Mouse (Mus musculus): ENCODE data around the gene Baiap2. TPM values are rescaled to one million over a fixed set of nuclear protein-coding genes. Genes with fewer than 3 reads are reported as not detected.
A peak's percentile ranks its signal among the peaks of the same experiment; 100 is the strongest.

Gene Baiap2
- polyA plus RNA-seq, 1 experiment from 2014 or later: 20.1 TPM

DNA sequence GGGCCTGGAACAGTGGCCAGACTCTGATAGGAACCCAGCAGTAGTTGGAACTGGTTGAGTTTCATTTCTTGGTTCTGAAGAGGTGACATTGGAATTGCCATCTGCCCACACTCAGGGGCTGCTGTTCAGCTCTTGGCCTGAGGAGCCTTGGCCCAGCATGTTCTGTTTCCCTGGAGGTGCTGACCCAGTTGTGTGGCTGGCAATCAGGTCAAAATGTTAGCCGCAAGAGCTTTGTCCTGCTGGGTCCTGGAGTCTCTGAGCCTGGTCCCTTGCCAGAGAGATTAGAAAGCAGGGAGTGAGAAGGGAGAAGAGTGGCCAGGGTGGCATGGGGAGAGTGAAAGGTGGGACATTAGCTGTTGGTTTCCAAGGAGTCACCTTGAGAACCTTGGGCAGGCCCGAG lies 6.2 kb downstream of the Baiap2 start:
- H3K27ac ChIP-seq (replicated peaks): no peak overlapping the region
- ATAC-seq (ENCODE audit: low FRiP score, low read depth): no peak
- WGBS: 69% methylated on average over 2 of the region's 2 CpGs

DNA sequence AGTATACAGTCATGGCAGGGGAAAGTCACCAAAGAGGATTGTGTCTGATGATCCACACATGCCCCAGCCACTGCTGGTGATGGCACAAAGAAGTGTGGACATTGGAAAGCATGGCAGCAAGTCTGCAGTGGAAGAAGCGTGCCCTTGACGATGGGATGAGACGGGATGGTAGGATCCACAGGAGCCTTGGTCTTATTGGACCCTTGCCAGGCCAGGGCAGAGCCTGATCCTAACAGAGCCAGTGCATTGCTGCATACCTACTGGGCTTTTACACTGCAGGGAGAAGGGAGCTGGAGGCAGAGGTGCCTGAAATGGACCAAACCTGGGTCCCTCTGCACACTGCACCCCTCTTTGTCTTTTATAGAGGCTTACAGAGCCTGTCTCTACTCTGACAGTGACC lies 8.0 kb downstream of the Baiap2 start:
- no peaks in the 10 kb centered on the region for H3K27me3 ChIP-seq
- H3K4me1 ChIP-seq (replicated peaks): peaks cover 19% of the 10 kb centered on the region
- H3K27ac ChIP-seq (replicated peaks): no peak overlapping the region
- no peaks in the 10 kb centered on the region for H3K36me3 ChIP-seq
- no peak for ATAC-seq (ENCODE audit: low FRiP score, low read depth)
- H3K4me2 ChIP-seq: no peak overlapping the region
- WGBS: 80% methylated on average over 3 of the region's 3 CpGs
- no peaks in the 10 kb centered on the region for H3K9me3 ChIP-seq
- H3K9ac ChIP-seq: no peak overlapping the region
- H3K4me3 ChIP-seq: no peak overlapping the region

More for the DNA sequence above, 6.2 kb downstream of the Baiap2 start:
- Histone ChIP-seq H3K4me2 (no peak overlapping the region), H3K9me3 (no peaks in the 10 kb centered on the region), H3K27me3 (no peaks in the 10 kb centered on the region), H3K4me1 (replicated peaks) (peaks cover 34% of the 10 kb centered on the region), H3K9ac (no peak overlapping the region), H3K4me3 (no peak overlapping the region), H3K36me3 (no peaks in the 10 kb centered on the region)

DNA sequence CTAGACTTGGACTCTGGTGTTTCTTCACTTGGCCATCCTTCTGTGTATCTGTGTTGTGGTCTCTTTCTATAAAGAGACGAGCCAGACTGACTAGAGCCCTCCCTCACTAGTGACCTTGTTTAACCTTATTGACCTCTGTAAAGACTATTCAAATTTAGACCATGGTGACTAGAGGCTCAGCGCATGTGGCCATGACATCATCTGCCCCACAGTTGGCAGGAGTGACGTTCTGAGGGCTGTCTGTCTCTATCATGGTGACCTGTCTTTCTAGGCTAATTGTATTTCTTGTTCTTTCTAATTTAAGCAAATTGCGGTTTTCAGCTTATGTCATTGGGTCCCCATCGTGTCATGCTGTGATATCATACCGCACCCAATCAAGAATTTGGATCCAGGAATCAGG lies 8.8 kb downstream of the Baiap2 start:
- Histone ChIP-seq H3K4me3 (no peak overlapping the region), H3K27ac (replicated peaks) (no peak overlapping the region), H3K36me3 (no peaks in the 10 kb centered on the region), H3K9ac (no peak overlapping the region), H3K9me3 (no peaks in the 10 kb centered on the region), H3K4me1 (replicated peaks) (peaks cover 19% of the 10 kb centered on the region), H3K27me3 (no peaks in the 10 kb centered on the region), H3K4me2 (no peak overlapping the region)
- no peak for ATAC-seq (ENCODE audit: low FRiP score, low read depth)
- WGBS: 90% methylated on average over 6 of the region's 6 CpGs

DNA sequence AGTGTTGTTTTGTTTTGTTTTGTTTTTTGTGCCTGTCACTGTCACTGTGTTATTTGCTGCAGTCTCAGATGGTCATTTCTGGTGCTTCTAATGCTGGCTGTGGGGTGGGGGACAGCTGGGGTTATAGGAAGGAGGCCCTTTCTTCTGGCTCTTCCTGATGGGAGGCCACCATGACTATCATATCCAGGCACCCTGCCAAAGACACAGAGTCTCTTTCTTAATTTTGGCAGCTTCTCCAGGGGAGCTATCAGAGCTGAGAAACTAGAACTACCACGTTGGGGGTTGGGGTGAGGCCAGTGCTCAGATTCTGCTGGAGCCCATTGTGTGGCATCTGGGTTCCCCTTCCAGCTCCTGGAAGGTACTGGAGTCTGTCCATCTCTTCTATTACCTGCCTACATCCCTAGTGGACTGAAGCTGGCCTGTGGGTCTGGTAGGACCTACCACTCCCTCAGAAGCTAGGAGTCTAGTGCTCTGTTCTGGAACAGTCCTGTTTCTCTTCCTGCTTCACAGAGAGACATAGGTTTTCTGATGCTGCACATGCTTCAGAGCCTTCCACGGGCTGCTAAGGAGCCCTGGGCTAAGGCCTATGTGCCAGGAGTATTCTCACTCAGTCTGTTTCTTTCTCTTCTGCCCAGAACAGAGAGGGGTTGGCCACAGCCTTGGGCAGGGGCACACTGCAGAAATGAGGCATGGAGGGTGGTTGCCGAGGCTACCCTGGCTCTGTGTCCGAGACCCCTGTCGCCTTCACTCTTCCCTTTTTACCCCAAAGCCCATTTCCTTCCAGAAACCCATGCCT lies 10.1 kb downstream of the Baiap2 start:
- Histone ChIP-seq H3K27ac (replicated peaks) (0 out of 2 replicates have a peak overlapping the region, but pooled peaks have one; percentile 42), H3K4me3 (no peak overlapping the region), H3K4me1 (replicated peaks) (peaks cover 19% of the 10 kb centered on the region), H3K4me2 (no peak overlapping the region), H3K27me3 (no peaks in the 10 kb centered on the region), H3K36me3 (no peaks in the 10 kb centered on the region), H3K9me3 (no peaks in the 10 kb centered on the region), H3K9ac (no peak overlapping the region)
- WGBS: 52% methylated on average over 5 of the region's 5 CpGs
- ATAC-seq (ENCODE audit: low FRiP score, low read depth): no peak; the same call in 1 of the 2 replicates

DNA sequence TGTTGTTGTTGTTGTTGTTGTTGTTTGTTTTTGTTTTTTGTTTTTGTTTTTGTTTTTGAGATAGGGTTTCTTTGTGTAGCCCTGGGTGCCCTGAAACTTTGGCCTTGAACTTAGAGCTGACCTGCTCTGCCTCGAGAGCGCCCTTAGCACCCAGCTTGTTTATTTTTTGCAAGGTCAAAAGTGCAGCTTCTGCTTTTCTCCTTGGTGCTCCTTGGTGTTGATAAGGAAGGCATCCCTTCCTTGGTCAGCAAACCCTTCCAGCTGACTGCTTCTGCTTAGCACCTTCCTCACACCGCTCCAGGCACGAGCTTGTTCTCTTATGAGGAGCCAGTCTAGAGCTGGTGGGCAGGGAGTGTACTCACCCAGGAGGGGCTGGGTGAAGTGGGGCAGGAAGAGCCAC lies 11.7 kb downstream of the Baiap2 start:
- no peak for ATAC-seq (ENCODE audit: low FRiP score, low read depth)
- no peak overlapping the region for H3K9ac ChIP-seq
- WGBS: 77% methylated on average over 4 of the region's 4 CpGs
- H3K27ac ChIP-seq (replicated peaks): no peak overlapping the region
- H3K9me3 ChIP-seq: no peaks in the 10 kb centered on the region
- H3K4me3 ChIP-seq: no peak overlapping the region
- no peaks in the 10 kb centered on the region for H3K27me3 ChIP-seq
- peaks cover 19% of the 10 kb centered on the region for H3K4me1 ChIP-seq (replicated peaks)
- H3K36me3 ChIP-seq: no peaks in the 10 kb centered on the region
- no peak overlapping the region for H3K4me2 ChIP-seq

DNA sequence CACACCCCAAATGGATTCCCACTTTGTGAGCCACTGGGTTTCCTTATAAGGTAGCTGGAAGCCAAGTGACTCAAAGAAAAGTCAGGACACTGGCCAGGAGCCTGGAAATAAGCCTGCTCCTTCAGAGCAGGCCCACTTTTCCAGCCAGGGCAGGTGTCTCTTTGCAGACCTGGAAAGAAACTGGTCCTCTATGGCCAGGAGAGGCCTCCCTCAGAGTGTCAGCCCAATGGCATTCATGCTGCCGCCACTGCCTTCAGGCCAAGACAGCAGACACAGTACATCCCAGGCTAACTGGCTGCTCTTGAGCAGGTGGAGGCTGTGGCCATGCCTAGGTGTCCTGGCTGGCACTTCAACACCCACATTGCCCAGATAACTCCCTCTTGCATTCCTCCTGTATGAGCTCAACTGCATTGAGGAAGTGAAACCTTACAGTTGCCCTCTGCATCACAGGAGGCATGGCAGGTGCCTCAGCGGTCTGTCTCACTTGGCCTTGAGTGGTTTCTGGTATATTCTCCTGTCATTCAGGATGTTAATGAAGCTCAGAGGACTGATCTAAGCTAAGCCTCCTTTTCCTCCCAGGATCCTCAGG lies 12.3 kb downstream of the Baiap2 start:
- Histone ChIP-seq H3K4me2 (no peak overlapping the region), H3K36me3 (no peaks in the 10 kb centered on the region), H3K4me1 (replicated peaks) (peaks cover 19% of the 10 kb centered on the region), H3K27ac (replicated peaks) (no peak overlapping the region), H3K4me3 (no peak overlapping the region), H3K9ac (no peak overlapping the region), H3K27me3 (no peaks in the 10 kb centered on the region), H3K9me3 (no peaks in the 10 kb centered on the region)
- no peak for ATAC-seq (ENCODE audit: low FRiP score, low read depth)
- 73% methylated on average over 2 of the region's 2 CpGs for WGBS

DNA sequence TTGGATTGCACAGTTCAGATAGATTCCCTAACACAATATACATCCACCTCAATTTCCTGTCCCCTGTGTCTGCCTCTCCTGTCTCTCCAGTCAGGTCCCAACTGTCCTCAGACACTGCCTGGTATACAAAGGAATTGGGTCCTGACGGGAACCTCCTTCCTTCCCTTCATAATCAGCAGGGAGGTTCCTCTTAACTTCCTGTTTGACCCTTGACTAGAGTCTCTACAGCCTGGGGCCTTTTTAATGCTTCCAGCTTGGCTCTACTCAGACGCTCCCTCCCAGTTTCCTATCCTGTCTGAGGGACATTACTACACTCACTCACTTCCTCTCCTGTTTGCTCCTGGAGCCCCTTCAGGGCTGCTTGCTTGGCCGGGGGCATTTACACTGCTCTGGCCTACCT lies 12.9 kb downstream of the Baiap2 start:
- WGBS: 71% methylated on average over 3 of the region's 3 CpGs
- no peak overlapping the region for H3K27ac ChIP-seq (replicated peaks)
- no peak for ATAC-seq (ENCODE audit: low FRiP score, low read depth)

DNA sequence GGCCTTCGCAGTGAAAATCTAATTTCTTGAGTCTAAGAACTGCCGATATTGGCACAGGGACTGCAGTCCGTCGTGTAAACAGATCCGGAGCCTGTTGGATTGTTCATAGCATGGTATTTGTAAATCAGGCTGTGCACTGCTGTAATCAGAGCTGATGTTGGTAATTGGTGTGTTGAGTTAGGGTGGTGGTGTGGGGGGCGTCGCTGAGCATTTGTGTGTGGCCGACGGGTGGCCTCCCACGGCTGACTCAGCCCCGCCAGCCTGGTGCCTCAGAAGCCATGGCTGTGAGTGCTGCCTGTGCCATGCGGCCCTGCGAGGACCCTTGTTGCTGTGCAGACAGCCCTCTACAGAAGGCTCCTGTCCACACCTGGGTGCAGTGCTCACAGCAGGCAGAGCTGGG lies 14.0 kb downstream of the Baiap2 start:
- no peak for ATAC-seq (ENCODE audit: low FRiP score, low read depth)
- Histone ChIP-seq H3K27ac (replicated peaks) (no peak overlapping the region), H3K27me3 (no peaks in the 10 kb centered on the region), H3K4me3 (no peak overlapping the region), H3K9me3 (no peaks in the 10 kb centered on the region), H3K4me1 (replicated peaks) (peaks cover 19% of the 10 kb centered on the region), H3K9ac (no peak overlapping the region), H3K4me2 (no peak overlapping the region), H3K36me3 (no peaks in the 10 kb centered on the region)
- WGBS: 83% methylated on average over 13 of the region's 13 CpGs

More for the DNA sequence above, 12.9 kb downstream of the Baiap2 start:
- H3K9me3 ChIP-seq: no peaks in the 10 kb centered on the region
- H3K36me3 ChIP-seq: no peaks in the 10 kb centered on the region
- peaks cover 19% of the 10 kb centered on the region for H3K4me1 ChIP-seq (replicated peaks)
- H3K4me2 ChIP-seq: no peak overlapping the region
- no peak overlapping the region for H3K9ac ChIP-seq
- H3K4me3 ChIP-seq: no peak overlapping the region
- no peaks in the 10 kb centered on the region for H3K27me3 ChIP-seq

DNA sequence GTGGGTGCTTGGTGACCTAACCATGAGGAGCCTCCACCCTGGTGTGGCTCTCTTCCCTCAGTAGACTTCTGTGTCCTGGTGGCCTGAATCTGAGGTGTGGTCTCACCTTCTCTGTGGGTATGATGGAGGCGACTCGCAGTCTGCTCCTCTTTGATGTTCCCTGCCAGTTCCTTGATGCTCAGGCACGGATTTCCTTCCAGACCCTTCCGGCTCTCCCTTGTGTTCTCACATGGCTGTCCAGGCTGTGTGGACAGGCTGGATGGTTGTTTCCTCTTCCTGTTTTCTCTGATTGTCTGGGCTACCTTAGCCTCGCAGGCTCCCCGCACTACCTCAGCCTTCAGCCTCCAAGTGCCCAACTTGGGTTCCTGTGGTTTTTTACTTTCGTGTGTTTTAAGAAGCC lies 16.3 kb downstream of the Baiap2 start:
- ATAC-seq (ENCODE audit: low FRiP score, low read depth): no peak
- Histone ChIP-seq H3K9ac (no peak overlapping the region), H3K4me2 (no peak overlapping the region), H3K9me3 (no peaks in the 10 kb centered on the region), H3K4me3 (no peak overlapping the region), H3K4me1 (replicated peaks) (no peaks in the 10 kb centered on the region), H3K27ac (replicated peaks) (no peak overlapping the region), H3K27me3 (no peaks in the 10 kb centered on the region), H3K36me3 (no peaks in the 10 kb centered on the region)
- whole genome bisulfite sequencing: 89% methylated on average over 7 of the region's 7 CpGs

DNA sequence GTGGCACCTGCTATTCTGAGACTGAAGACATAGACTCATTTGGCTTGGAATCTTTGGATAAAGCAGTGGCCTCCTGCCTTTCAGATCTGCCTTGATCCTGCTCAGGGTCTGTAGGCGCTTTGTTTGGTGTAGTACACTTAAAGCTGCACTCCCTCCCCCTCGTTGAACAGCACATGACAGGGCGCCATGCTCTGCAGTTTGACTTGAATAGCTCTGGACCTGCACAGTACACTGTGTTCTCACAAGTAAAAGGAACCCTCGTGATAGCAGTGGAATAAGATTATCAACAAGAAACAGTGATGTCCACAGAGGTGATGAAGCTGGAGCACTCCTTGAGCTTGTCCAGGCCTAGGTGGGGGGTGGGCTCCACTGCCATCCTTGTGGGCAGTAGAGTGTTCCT lies 17.2 kb downstream of the Baiap2 start:
- H3K9me3 ChIP-seq: no peaks in the 10 kb centered on the region
- H3K4me1 ChIP-seq (replicated peaks): no peaks in the 10 kb centered on the region; the same call in 1 of the 2 replicates
- no peak overlapping the region for H3K4me3 ChIP-seq
- no peak overlapping the region for H3K4me2 ChIP-seq
- H3K9ac ChIP-seq: no peak overlapping the region
- no peaks in the 10 kb centered on the region for H3K36me3 ChIP-seq
- H3K27ac ChIP-seq (replicated peaks): no peak overlapping the region
- no peak for ATAC-seq (ENCODE audit: low FRiP score, low read depth)
- no peaks in the 10 kb centered on the region for H3K27me3 ChIP-seq
- 84% methylated on average over 4 of the region's 4 CpGs for WGBS

DNA sequence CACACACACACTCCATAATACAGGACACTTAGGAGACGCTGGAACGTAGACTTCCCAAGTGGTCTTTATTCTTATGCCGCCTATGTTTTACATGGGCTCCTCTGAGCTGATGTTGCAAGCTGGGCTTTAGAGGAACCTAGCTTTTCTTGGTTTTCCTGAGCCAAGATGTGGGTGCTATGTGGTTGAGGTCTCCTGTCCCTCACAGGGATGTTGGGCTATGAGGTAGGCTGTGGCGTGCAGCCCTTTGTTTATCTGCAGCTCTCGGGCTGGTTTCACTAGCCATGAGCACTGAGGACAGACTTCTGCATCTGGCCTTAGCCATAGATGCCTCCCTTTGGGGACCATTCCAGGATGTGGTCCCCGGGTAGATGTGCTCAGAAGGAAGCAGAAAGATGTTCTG lies 18.1 kb downstream of the Baiap2 start:
- Histone ChIP-seq H3K4me1 (replicated peaks) (peaks cover 6% of the 10 kb centered on the region; the same call in 1 of the 2 replicates), H3K9me3 (no peaks in the 10 kb centered on the region), H3K27me3 (no peaks in the 10 kb centered on the region), H3K27ac (replicated peaks) (no peak overlapping the region), H3K4me2 (no peak overlapping the region), H3K9ac (no peak overlapping the region), H3K4me3 (no peak overlapping the region), H3K36me3 (no peaks in the 10 kb centered on the region)
- WGBS: 87% methylated on average over 6 of the region's 6 CpGs
- no peak for ATAC-seq (ENCODE audit: low FRiP score, low read depth)

DNA sequence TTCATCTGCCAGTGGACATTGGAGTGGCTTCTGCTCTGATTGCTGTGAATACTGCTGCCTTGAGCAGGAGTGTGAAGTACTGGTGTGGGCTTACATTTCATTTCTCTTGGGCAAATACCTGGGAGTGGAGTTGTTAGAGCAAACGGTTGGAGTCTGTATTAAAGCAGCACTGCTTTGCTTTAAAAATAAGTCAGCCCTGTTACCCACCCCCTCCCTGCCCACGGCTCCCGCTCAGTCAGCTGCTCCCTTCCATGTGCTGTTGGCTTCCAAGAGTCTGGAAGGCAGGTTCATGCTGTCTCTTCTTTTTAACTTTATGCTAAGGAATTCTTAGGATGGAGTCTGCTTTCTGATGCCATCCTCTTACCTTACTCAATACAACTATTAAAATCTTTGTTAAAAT lies 18.9 kb downstream of the Baiap2 start:
- Histone ChIP-seq H3K36me3 (no peaks in the 10 kb centered on the region), H3K9me3 (no peaks in the 10 kb centered on the region), H3K4me3 (no peak overlapping the region), H3K9ac (no peak overlapping the region), H3K27me3 (no peaks in the 10 kb centered on the region), H3K27ac (replicated peaks) (no peak overlapping the region), H3K4me2 (no peak overlapping the region), H3K4me1 (replicated peaks) (peaks cover 6% of the 10 kb centered on the region; the same call in 1 of the 2 replicates)
- no peak for ATAC-seq (ENCODE audit: low FRiP score, low read depth)
- 75% methylated on average over 3 of the region's 3 CpGs for WGBS
